Mouse (Mus musculus) E14TG2a.4 (cell line): ENCODE results near the gene Pheta2.

ENCODE experiments used
- CTCF ChIP-seq: conservative IDR thresholded peaks from 2 replicates; pipeline ENCODE4 v1.5.1; 2014; ENCODE audit warnings: low read length
- NANOG ChIP-seq: IDR thresholded peaks from 2 replicates; pipeline ENCODE4 v1.6.1; 2014; ENCODE audit warnings: borderline replicate concordance, low read length, mixed read lengths
- POU5F1 ChIP-seq: IDR thresholded peaks from 2 replicates; pipeline ENCODE4 v1.6.1; 2014; ENCODE audit warnings: low read length, borderline replicate concordance

GRCm38 (mm10) chr15:82350349-82350748, 11.6 kb downstream of the Pheta2 start:
- TF ChIP-seq CTCF = no peak
- TF ChIP-seq POU5F1 = no peak
- TF ChIP-seq NANOG = no peak
